Mouse (Mus musculus): Measurements from ENCODE around the gene Gm14862. TPM values are rescaled to one million over a fixed set of nuclear protein-coding genes. Genes with fewer than 3 reads are reported as not detected.

Gene Gm14862
- polyA plus RNA-seq, 1 experiment, result not detected

- WGBS, result 11% methylated on average over 36 of the region's 94 CpGs
Measured at GRCm38 (mm10) chrX:9272460-9273361, 16.0 kb upstream of the Gm14862 start, which contains the start of gene Xk. Xk (plus strand) TSS chrX:9272756.

GRCm38 (mm10) chrX:9271947-9272459 is 15.3 kb upstream of the Gm14862 start:
- TF ChIP-seq CTCF (IDR thresholded peaks at IDR 0.05; ENCODE audit: borderline replicate concordance, insufficient read depth, low read depth, low read length) (no peak), POLR2A (IDR thresholded peaks at IDR 0.05; ENCODE audit: borderline replicate concordance, insufficient read depth, low read length) (no peak)
- 18% methylated on average over 8 of the region's 8 CpGs for WGBS
- H3K27ac ChIP-seq (ENCODE audit: insufficient read depth, low read length), result peak overlapping the region; percentile 91

More at GRCm38 (mm10) chrX:9272460-9273361, 16.0 kb upstream of the Gm14862 start, which contains the start of gene Xk:
- TF ChIP-seq CTCF (IDR thresholded peaks at IDR 0.05; ENCODE audit: borderline replicate concordance, insufficient read depth, low read depth, low read length), result no peak
- no peak for TF ChIP-seq POLR2A (IDR thresholded peaks at IDR 0.05; ENCODE audit: borderline replicate concordance, insufficient read depth, low read length)
- Histone ChIP-seq H3K4me1 (ENCODE audit: control insufficient read depth, insufficient read depth, low read length) (peaks cover 5% of the 10 kb centered on the region; the same call in 1 of the 2 replicates), H3K27me3 (ENCODE audit: control insufficient read depth, insufficient read depth, low read length) (no peaks in the 10 kb centered on the region), H3K4me3 (replicated peaks; ENCODE audit: insufficient read depth, low read depth, low read length) (peak within 1 kb of the TSS; percentile 66), H3K27ac (ENCODE audit: insufficient read depth, low read length) (peak within 1 kb of the TSS; percentile 92)
- DNase-seq, result peak; percentile 70 to 81

DNA sequence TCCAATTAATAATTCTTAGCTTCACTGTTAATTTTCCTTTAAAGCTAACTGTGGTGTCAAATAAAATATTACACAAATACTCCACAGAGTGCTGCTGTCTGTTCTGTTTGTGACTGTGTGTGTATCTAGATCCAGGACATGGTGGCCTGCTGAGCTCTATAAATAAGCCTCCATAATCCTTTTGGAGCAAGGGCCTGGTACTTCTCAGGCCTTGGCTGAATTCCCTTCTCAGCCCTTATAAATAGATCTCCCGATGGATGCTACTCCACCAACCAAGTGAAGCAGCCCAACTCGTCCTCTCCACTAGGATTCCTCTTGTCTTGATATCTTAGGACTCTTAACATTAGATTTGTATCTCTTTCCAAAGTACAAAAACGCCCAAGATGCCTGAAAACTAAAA is 14.4 kb upstream of the Gm14862 start:
- no peak for TF ChIP-seq CTCF (IDR thresholded peaks at IDR 0.05; ENCODE audit: borderline replicate concordance, insufficient read depth, low read depth, low read length)
- peak; percentile 29; the same call in 1 of the 2 replicates for TF ChIP-seq POLR2A (IDR thresholded peaks at IDR 0.05; ENCODE audit: borderline replicate concordance, insufficient read depth, low read length)
- DNase-seq, result peak; percentile 55 to 86
- peak overlapping the region; percentile 91; the same call in 1 of the 2 replicates for H3K27ac ChIP-seq (ENCODE audit: insufficient read depth, low read length)
- no peaks in the 10 kb centered on the region for H3K27me3 ChIP-seq (ENCODE audit: control insufficient read depth, insufficient read depth, low read length)
- WGBS, result 15% methylated on average over 3 of the region's 3 CpGs
- H3K4me3 ChIP-seq (replicated peaks; ENCODE audit: insufficient read depth, low read depth, low read length), result peak overlapping the region; percentile 10
- peaks cover 5% of the 10 kb centered on the region; the same call in 1 of the 2 replicates for H3K4me1 ChIP-seq (ENCODE audit: control insufficient read depth, insufficient read depth, low read length)

More at GRCm38 (mm10) chrX:9271947-9272459, 15.3 kb upstream of the Gm14862 start:
- H3K4me1 ChIP-seq (ENCODE audit: control insufficient read depth, insufficient read depth, low read length), result peaks cover 5% of the 10 kb centered on the region; the same call in 1 of the 2 replicates
- no peak for DNase-seq
- peak overlapping the region; percentile 66 for H3K4me3 ChIP-seq (replicated peaks; ENCODE audit: insufficient read depth, low read depth, low read length)
- no peaks in the 10 kb centered on the region for H3K27me3 ChIP-seq (ENCODE audit: control insufficient read depth, insufficient read depth, low read length)

- WGBS, result 70% methylated on average over 1 of the region's 1 CpGs
- no peak for DNase-seq
- Histone ChIP-seq H3K4me1 (ENCODE audit: control insufficient read depth, insufficient read depth, low read length) (no peaks in the 10 kb centered on the region), H3K27me3 (ENCODE audit: control insufficient read depth, insufficient read depth, low read length) (no peaks in the 10 kb centered on the region), H3K27ac (ENCODE audit: insufficient read depth, low read length) (no peak overlapping the region), H3K4me3 (replicated peaks; ENCODE audit: insufficient read depth, low read depth, low read length) (no peak overlapping the region)
- TF ChIP-seq CTCF (IDR thresholded peaks at IDR 0.05; ENCODE audit: borderline replicate concordance, insufficient read depth, low read depth, low read length) (no peak), POLR2A (IDR thresholded peaks at IDR 0.05; ENCODE audit: borderline replicate concordance, insufficient read depth, low read length) (no peak)
Measured at GRCm38 (mm10) chrX:9259267-9259666, 2.6 kb upstream of the Gm14862 start.

- no peak for TF ChIP-seq CTCF (IDR thresholded peaks at IDR 0.05; ENCODE audit: borderline replicate concordance, insufficient read depth, low read depth, low read length)
- TF ChIP-seq POLR2A (IDR thresholded peaks at IDR 0.05; ENCODE audit: borderline replicate concordance, insufficient read depth, low read length), result no peak
- Histone ChIP-seq H3K4me1 (ENCODE audit: control insufficient read depth, insufficient read depth, low read length) (no peaks in the 10 kb centered on the region), H3K27ac (ENCODE audit: insufficient read depth, low read length) (no peak overlapping the region), H3K27me3 (ENCODE audit: control insufficient read depth, insufficient read depth, low read length) (no peaks in the 10 kb centered on the region), H3K4me3 (replicated peaks; ENCODE audit: insufficient read depth, low read depth, low read length) (no peak overlapping the region)
- WGBS, result 95% methylated on average over 7 of the region's 7 CpGs
- DNase-seq, result no peak
Measured at GRCm38 (mm10) chrX:9257831-9258230, 1.1 kb upstream of the Gm14862 start.

DNA sequence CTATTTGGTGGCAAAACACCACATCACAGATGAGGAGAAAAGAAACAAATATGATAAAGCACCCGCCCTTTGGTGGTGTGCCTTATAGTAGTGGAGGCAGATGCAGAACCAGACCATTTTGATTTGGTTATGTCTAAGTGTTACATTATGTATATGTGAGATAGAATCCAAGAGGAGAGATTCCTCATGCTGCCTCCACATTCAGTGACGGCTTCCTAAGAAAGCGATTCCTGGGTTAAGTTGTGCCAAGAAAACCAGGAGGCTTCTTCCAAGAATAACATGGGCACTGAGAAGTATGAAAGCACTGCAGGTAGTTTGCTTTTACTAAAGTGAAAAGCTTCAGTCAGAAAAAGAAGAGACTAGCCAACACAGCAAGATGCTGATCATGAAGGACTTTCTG is 1.8 kb downstream of the Gm14862 start:
- Histone ChIP-seq H3K4me3 (replicated peaks; ENCODE audit: insufficient read depth, low read depth, low read length) (no peak overlapping the region), H3K27ac (ENCODE audit: insufficient read depth, low read length) (no peak overlapping the region), H3K27me3 (ENCODE audit: control insufficient read depth, insufficient read depth, low read length) (no peaks in the 10 kb centered on the region), H3K4me1 (ENCODE audit: control insufficient read depth, insufficient read depth, low read length) (no peaks in the 10 kb centered on the region)
- DNase-seq, result no peak
- TF ChIP-seq POLR2A (IDR thresholded peaks at IDR 0.05; ENCODE audit: borderline replicate concordance, insufficient read depth, low read length) (no peak), CTCF (IDR thresholded peaks at IDR 0.05; ENCODE audit: borderline replicate concordance, insufficient read depth, low read depth, low read length) (no peak)
- WGBS, result 67% methylated on average over 3 of the region's 3 CpGs

- no peak overlapping the region for H3K27ac ChIP-seq (ENCODE audit: insufficient read depth, low read length)
- WGBS, result 86% methylated on average over 10 of the region's 10 CpGs
Measured at GRCm38 (mm10) chrX:9253990-9254389, 2.7 kb downstream of the Gm14862 start.

More at GRCm38 (mm10) chrX:9253990-9254389, 2.7 kb downstream of the Gm14862 start:
- H3K27me3 ChIP-seq (ENCODE audit: control insufficient read depth, insufficient read depth, low read length), result no peaks in the 10 kb centered on the region
- H3K4me1 ChIP-seq (ENCODE audit: control insufficient read depth, insufficient read depth, low read length), result no peaks in the 10 kb centered on the region
- H3K4me3 ChIP-seq (replicated peaks; ENCODE audit: insufficient read depth, low read depth, low read length), result no peak overlapping the region
- TF ChIP-seq CTCF (IDR thresholded peaks at IDR 0.05; ENCODE audit: borderline replicate concordance, insufficient read depth, low read depth, low read length) (no peak), POLR2A (IDR thresholded peaks at IDR 0.05; ENCODE audit: borderline replicate concordance, insufficient read depth, low read length) (no peak)
- no peak for DNase-seq

Measured in cerebellum, adult 2 months (tissue).